Mouse (Mus musculus): ENCODE results near the gene Zc3h14.

Gene Zc3h14

GRCm38 (mm10) chr12:98795731-98796318, 49.1 kb downstream of the Zc3h14 start:
- TF ChIP-seq GATA4 (IDR thresholded peaks at IDR 0.05; ENCODE audit: insufficient replicate concordance, low read length) = no peak

GRCm38 (mm10) chr12:98800334-98800733, 53.6 kb downstream of the Zc3h14 start:
- TF ChIP-seq GATA4 (IDR thresholded peaks at IDR 0.05; ENCODE audit: insufficient replicate concordance, low read length) = no peak

- TF ChIP-seq GATA4 (IDR thresholded peaks at IDR 0.05; ENCODE audit: insufficient replicate concordance, low read length) = no peak
Measured at GRCm38 (mm10) chr12:98802245-98802644, 55.5 kb downstream of the Zc3h14 start.

GRCm38 (mm10) chr12:98804078-98804748, 57.4 kb downstream of the Zc3h14 start:
- TF ChIP-seq GATA4 (IDR thresholded peaks at IDR 0.05; ENCODE audit: insufficient replicate concordance, low read length) = no peak

- TF ChIP-seq GATA4 (IDR thresholded peaks at IDR 0.05; ENCODE audit: insufficient replicate concordance, low read length) = no peak
Measured at GRCm38 (mm10) chr12:98820781-98821180, 74.0 kb downstream of the Zc3h14 start.

- no peak for TF ChIP-seq GATA4 (IDR thresholded peaks at IDR 0.05; ENCODE audit: insufficient replicate concordance, low read length)
Measured at GRCm38 (mm10) chr12:98831122-98831521, 84.4 kb downstream of the Zc3h14 start.

- no peak for TF ChIP-seq GATA4 (IDR thresholded peaks at IDR 0.05; ENCODE audit: insufficient replicate concordance, low read length)
Measured at GRCm38 (mm10) chr12:98832929-98833598, 86.3 kb downstream of the Zc3h14 start.

GRCm38 (mm10) chr12:98833901-98834300, 87.1 kb downstream of the Zc3h14 start:
- no peak for TF ChIP-seq GATA4 (IDR thresholded peaks at IDR 0.05; ENCODE audit: insufficient replicate concordance, low read length)

GRCm38 (mm10) chr12:98834879-98835278, 88.1 kb downstream of the Zc3h14 start:
- no peak for TF ChIP-seq GATA4 (IDR thresholded peaks at IDR 0.05; ENCODE audit: insufficient replicate concordance, low read length)

GRCm38 (mm10) chr12:98835466-98835865, 88.7 kb downstream of the Zc3h14 start:
- TF ChIP-seq GATA4 (IDR thresholded peaks at IDR 0.05; ENCODE audit: insufficient replicate concordance, low read length) = no peak

Data from liver, adult (tissue).